Mouse (Mus musculus): ENCODE data around the gene Rptor.
A peak's percentile ranks its signal among the peaks of the same experiment; 100 is the strongest.

The Rptor gene

GRCm38 (mm10) chr11:119602763-119603526, at the start of gene Rptor:
TSS of gene Rptor (plus strand) at chr11:119602905.
- DNase-seq (ENCODE audit: low spot score): peak; percentile 97

- DNase-seq (ENCODE audit: low spot score): no peak
Observed at GRCm38 (mm10) chr11:119554706-119555105, 48.0 kb upstream of the Rptor start.

- DNase-seq (ENCODE audit: low spot score): no peak
Observed at GRCm38 (mm10) chr11:119555170-119555569, 47.5 kb upstream of the Rptor start.

GRCm38 (mm10) chr11:119557940-119558869, 44.5 kb upstream of the Rptor start:
- DNase-seq (ENCODE audit: low spot score): no peak

- DNase-seq (ENCODE audit: low spot score): no peak
Observed at GRCm38 (mm10) chr11:119558870-119559610, 43.7 kb upstream of the Rptor start.

- no peak for DNase-seq (ENCODE audit: low spot score)
Observed at GRCm38 (mm10) chr11:119562286-119562685, 40.4 kb upstream of the Rptor start.

GRCm38 (mm10) chr11:119563166-119563565, 39.5 kb upstream of the Rptor start:
- DNase-seq (ENCODE audit: low spot score): no peak

GRCm38 (mm10) chr11:119564383-119564782, 38.3 kb upstream of the Rptor start:
- no peak for DNase-seq (ENCODE audit: low spot score)

GRCm38 (mm10) chr11:119565021-119565420, 37.7 kb upstream of the Rptor start:
- no peak for DNase-seq (ENCODE audit: low spot score)

GRCm38 (mm10) chr11:119565684-119566083, 37.0 kb upstream of the Rptor start:
- no peak for DNase-seq (ENCODE audit: low spot score)

- DNase-seq (ENCODE audit: low spot score): no peak
Observed at GRCm38 (mm10) chr11:119566188-119566587, 36.5 kb upstream of the Rptor start.

GRCm38 (mm10) chr11:119572316-119573010, 30.2 kb upstream of the Rptor start:
- no peak for DNase-seq (ENCODE audit: low spot score)

GRCm38 (mm10) chr11:119576855-119577254, 25.9 kb upstream of the Rptor start:
- no peak for DNase-seq (ENCODE audit: low spot score)

- DNase-seq (ENCODE audit: low spot score): no peak
Observed at GRCm38 (mm10) chr11:119577721-119578120, 25.0 kb upstream of the Rptor start.

- no peak for DNase-seq (ENCODE audit: low spot score)
Observed at GRCm38 (mm10) chr11:119586511-119586910, 16.2 kb upstream of the Rptor start.

GRCm38 (mm10) chr11:119587112-119587511, 15.6 kb upstream of the Rptor start:
- DNase-seq (ENCODE audit: low spot score): no peak

GRCm38 (mm10) chr11:119589242-119589641, 13.5 kb upstream of the Rptor start:
- no peak for DNase-seq (ENCODE audit: low spot score)

GRCm38 (mm10) chr11:119593966-119594365, 8.7 kb upstream of the Rptor start:
- no peak for DNase-seq (ENCODE audit: low spot score)

- no peak for DNase-seq (ENCODE audit: low spot score)
Observed at GRCm38 (mm10) chr11:119598856-119599255, 3.8 kb upstream of the Rptor start.

- no peak for DNase-seq (ENCODE audit: low spot score)
Observed at GRCm38 (mm10) chr11:119600286-119600685, 2.4 kb upstream of the Rptor start.

GRCm38 (mm10) chr11:119602177-119602700, 466 bp upstream of the Rptor start:
- peak; percentile 52 for DNase-seq (ENCODE audit: low spot score)
